Mouse (Mus musculus) lung, embryonic 16.5 days (tissue): ENCODE results near the gene Fgfr2. TPM values are rescaled to one million over a fixed set of nuclear protein-coding genes. Genes with fewer than 3 reads are reported as not detected.

Experiments
- ATAC-seq: fragments of 200-750 bp; cut with Nextera tagmentation; 2 replicates; pipeline ENCODE4 v1.8.0; 2017; ENCODE audit warnings: low read depth, mild to moderate bottlenecking, moderate library complexity
- H3K27ac ChIP-seq: fragments of 300-500 bp; sonication (generic); 2 replicates; pipeline ENCODE4 v1.5.1; 2014; ENCODE audit warnings: mild to moderate bottlenecking, control low read depth, low read length
- H3K27me3 ChIP-seq: fragments of 300-500 bp; sonication (generic); 2 replicates; pipeline ENCODE4 v1.6.1; 2014; ENCODE audit warnings: low read depth, low read length, mixed read lengths; ENCODE audit not compliant: control insufficient read depth, insufficient read depth
- H3K36me3 ChIP-seq: fragments of 300-500 bp; sonication (generic); 2 replicates; pipeline ENCODE4 v1.6.1; 2014; ENCODE audit warnings: low read length; ENCODE audit not compliant: control insufficient read depth, insufficient read depth
- H3K4me1 ChIP-seq: fragments of 300-500 bp; sonication (generic); replicated peaks from 2 replicates; pipeline ENCODE4 v1.6.1; 2014; ENCODE audit warnings: low read length, mixed read lengths; ENCODE audit not compliant: control insufficient read depth, insufficient read depth
- H3K4me2 ChIP-seq: fragments of 300-500 bp; sonication (generic); 2 replicates; pipeline ENCODE4 v1.6.1; 2014; ENCODE audit warnings: low read depth, low read length, control low read depth
- H3K4me3 ChIP-seq: fragments of 300-500 bp; sonication (generic); 2 replicates; pipeline ENCODE4 v1.5.1; 2014; ENCODE audit warnings: mild to moderate bottlenecking, low read length, control low read depth
- H3K9ac ChIP-seq: fragments of 300-500 bp; sonication (generic); 2 replicates; pipeline ENCODE4 v1.6.1; 2014; ENCODE audit warnings: low read length, control low read depth
- H3K9me3 ChIP-seq: fragments of 300-500 bp; sonication (generic); 2 replicates; pipeline ENCODE4 v1.6.1; 2016; ENCODE audit warnings: low read length; ENCODE audit not compliant: control insufficient read depth
- WGBS: fragments of 180-500 bp; shearing (Covaris S2); extraction: QIAGEN DNeasy Blood & Tissue Kit; methylation state at CpG from one replicate; pipeline ENCODE4 v1.1.7; 2014; 5-methylcytosine and 5-hydroxymethylcytosine counted together
- polyA plus RNA-seq: library from polyadenylated mRNA; unstranded; fragments of >200 nt; fragmentation: Nextera tagmentation; extraction: Ambion mirVana; gene quantifications from 2 replicates; pipeline ENCODE4 v1.2.1, GENCODE M21; 2015

Fgfr2 gene
- polyA plus RNA-seq, 1 experiment from 2014 or later, result 175 TPM

GRCm38 (mm10) chr7:131260946-131261345 lies 1862.2 kb downstream of the Fgfr2 start:
- no peaks in the 10 kb centered on the region for H3K4me1 ChIP-seq
- H3K4me2 ChIP-seq, result no peak overlapping the region
- no peak overlapping the region for H3K27ac ChIP-seq
- no peak for ATAC-seq
- H3K36me3 ChIP-seq, result no peaks in the 10 kb centered on the region
- no peak overlapping the region for H3K4me3 ChIP-seq
- no peaks in the 10 kb centered on the region for H3K27me3 ChIP-seq
- H3K9me3 ChIP-seq, result no peaks in the 10 kb centered on the region
- 56% methylated on average over 6 of the region's 6 CpGs for WGBS
- no peak overlapping the region for H3K9ac ChIP-seq

DNA sequence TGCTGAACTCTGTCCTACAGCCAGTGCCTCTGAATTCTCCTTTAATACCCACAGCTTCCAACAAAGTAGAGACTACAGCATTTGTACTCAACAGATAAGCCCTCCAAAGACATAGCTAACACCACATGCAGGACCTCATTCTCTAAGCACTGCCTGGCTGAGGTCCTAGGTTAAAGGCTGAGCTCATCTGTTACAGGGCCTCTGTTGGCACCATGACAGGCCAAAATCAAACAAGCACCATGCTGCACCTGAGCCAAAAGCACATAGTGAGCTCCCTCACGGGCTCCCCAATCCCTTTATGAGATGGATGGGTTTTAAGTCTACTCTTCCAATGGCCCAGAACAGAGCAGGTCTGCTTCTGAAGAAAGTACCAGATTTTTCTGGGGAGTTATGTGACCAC lies 1865.8 kb downstream of the Fgfr2 start:
- 24% methylated on average over 1 of the region's 1 CpGs for WGBS
- H3K4me1 ChIP-seq, result no peaks in the 10 kb centered on the region
- ATAC-seq, result no peak
- H3K9me3 ChIP-seq, result no peaks in the 10 kb centered on the region
- H3K27ac ChIP-seq, result no peak overlapping the region
- no peak overlapping the region for H3K9ac ChIP-seq
- no peaks in the 10 kb centered on the region for H3K36me3 ChIP-seq
- H3K4me2 ChIP-seq, result no peak overlapping the region
- no peak overlapping the region for H3K4me3 ChIP-seq
- no peaks in the 10 kb centered on the region for H3K27me3 ChIP-seq

DNA sequence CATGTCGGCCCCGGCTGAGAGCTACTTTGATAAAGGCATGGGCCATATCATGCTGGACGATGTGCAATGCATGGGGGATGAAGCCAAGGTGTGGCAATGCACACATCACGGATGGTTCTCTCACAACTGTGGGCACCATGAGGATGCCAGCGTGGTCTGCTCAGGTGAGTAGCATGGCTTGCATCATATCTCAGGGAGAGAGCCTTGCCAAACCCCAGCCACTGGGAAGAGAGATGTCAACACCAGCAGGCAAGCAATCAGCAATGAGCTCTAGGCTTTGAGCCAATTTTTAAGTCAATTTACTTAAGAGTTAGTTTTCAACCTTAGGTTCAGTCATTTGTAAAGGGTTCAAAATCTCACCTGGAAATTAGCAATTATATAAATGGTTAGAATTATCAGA lies 1866.3 kb downstream of the Fgfr2 start:
- Histone ChIP-seq H3K36me3 (no peaks in the 10 kb centered on the region), H3K4me1 (no peaks in the 10 kb centered on the region), H3K9me3 (no peaks in the 10 kb centered on the region), H3K4me2 (no peak overlapping the region), H3K27ac (no peak overlapping the region), H3K9ac (no peak overlapping the region), H3K4me3 (no peak overlapping the region), H3K27me3 (no peaks in the 10 kb centered on the region)
- ATAC-seq, result no peak
- WGBS, result 82% methylated on average over 5 of the region's 5 CpGs

- Histone ChIP-seq H3K27me3 (no peaks in the 10 kb centered on the region), H3K36me3 (no peaks in the 10 kb centered on the region), H3K27ac (no peak overlapping the region), H3K9me3 (no peaks in the 10 kb centered on the region), H3K4me3 (no peak overlapping the region), H3K9ac (no peak overlapping the region), H3K4me2 (no peak overlapping the region), H3K4me1 (no peaks in the 10 kb centered on the region)
- 13% methylated on average over 1 of the region's 1 CpGs for WGBS
- no peak for ATAC-seq
These were observed 1878.2 kb downstream of the Fgfr2 start for GRCm38 (mm10) chr7:131244993-131245392.

DNA sequence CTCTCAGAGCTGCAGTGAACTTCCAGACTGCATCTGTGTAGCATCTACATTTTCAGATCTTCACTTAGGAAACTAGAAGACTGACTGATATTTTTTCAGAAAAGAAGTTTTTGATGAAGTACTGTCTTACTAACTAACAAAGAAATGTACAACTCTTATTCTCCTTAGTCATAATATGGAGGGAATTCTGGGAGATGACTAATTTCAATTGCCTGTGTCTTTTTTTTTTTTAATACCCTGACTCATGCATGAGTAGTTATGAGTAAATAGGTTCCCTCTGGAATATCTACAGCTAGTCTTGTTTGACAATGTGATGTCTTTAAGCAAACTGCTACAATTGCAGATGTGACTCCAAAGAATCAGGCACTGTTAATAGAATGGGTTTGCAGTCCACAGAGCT lies 1887.1 kb downstream of the Fgfr2 start:
- Histone ChIP-seq H3K4me1 (no peaks in the 10 kb centered on the region), H3K27me3 (no peaks in the 10 kb centered on the region), H3K27ac (no peak overlapping the region), H3K9ac (no peak overlapping the region), H3K4me2 (no peak overlapping the region), H3K36me3 (no peaks in the 10 kb centered on the region), H3K9me3 (no peaks in the 10 kb centered on the region), H3K4me3 (no peak overlapping the region)
- ATAC-seq, result no peak

GRCm38 (mm10) chr7:131223086-131223485 lies 1900.1 kb downstream of the Fgfr2 start:
- Histone ChIP-seq H3K4me2 (no peak overlapping the region), H3K36me3 (no peaks in the 10 kb centered on the region), H3K27me3 (no peaks in the 10 kb centered on the region), H3K9ac (no peak overlapping the region), H3K4me1 (no peaks in the 10 kb centered on the region), H3K4me3 (no peak overlapping the region), H3K27ac (no peak overlapping the region), H3K9me3 (no peaks in the 10 kb centered on the region)
- ATAC-seq, result no peak
- 50% methylated on average over 5 of the region's 5 CpGs for WGBS

DNA sequence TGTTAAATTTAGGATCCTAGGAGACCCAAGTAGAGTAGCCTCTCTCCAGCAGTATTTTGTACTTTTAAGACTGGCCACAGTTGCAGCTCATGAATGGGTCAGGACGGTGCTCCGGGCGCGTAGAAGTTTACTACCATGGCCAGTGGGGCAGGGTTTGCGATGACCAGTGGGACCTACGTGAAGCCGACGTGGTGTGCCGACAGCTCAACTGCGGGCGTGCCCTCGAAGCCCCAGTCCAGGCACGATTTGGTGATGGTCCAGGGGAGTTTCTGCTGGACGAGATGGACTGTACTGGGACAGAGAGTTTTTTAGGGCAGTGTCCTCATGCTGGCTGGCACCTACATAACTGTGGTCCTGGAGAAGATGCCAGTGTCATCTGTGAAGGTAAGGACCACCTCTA lies 1935.2 kb downstream of the Fgfr2 start:
- 92% methylated on average over 14 of the region's 14 CpGs for WGBS
- no peaks in the 10 kb centered on the region for H3K27me3 ChIP-seq
- H3K4me1 ChIP-seq, result no peaks in the 10 kb centered on the region
- H3K9me3 ChIP-seq, result no peaks in the 10 kb centered on the region
- H3K36me3 ChIP-seq, result no peaks in the 10 kb centered on the region
- no peak for ATAC-seq
- H3K4me2 ChIP-seq, result no peak overlapping the region
- no peak overlapping the region for H3K9ac ChIP-seq
- no peak overlapping the region for H3K4me3 ChIP-seq
- no peak overlapping the region for H3K27ac ChIP-seq

- H3K4me2 ChIP-seq, result no peak overlapping the region
- no peaks in the 10 kb centered on the region for H3K9me3 ChIP-seq
- no peaks in the 10 kb centered on the region for H3K27me3 ChIP-seq
- H3K9ac ChIP-seq, result no peak overlapping the region
- H3K27ac ChIP-seq, result no peak overlapping the region
- H3K4me1 ChIP-seq, result no peaks in the 10 kb centered on the region
- no peak overlapping the region for H3K4me3 ChIP-seq
- WGBS, result 43% methylated on average over 8 of the region's 8 CpGs
- ATAC-seq, result peak; percentile 64; the same call in 1 of the 2 replicates
- no peaks in the 10 kb centered on the region for H3K36me3 ChIP-seq
These were observed 1936.1 kb downstream of the Fgfr2 start for GRCm38 (mm10) chr7:131187047-131187446.

DNA sequence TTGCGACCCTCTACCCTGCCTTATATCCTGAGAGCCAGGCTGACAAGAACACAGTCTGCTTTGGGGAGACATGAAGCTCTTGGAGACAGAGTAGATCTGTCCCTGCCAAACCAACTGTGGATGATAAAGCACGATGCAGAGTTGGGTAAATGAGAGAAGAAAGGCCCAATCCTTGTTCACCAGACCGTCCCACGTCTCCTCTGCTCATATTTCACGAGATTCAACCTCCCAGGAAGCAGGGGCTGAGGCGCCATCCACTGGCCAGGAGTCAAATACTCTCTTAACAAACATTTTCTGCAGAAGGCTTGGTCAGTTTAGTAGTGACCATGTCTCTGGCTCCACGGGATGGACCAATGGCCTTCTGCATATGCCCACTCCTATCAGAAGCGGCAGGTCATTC lies 1938.8 kb downstream of the Fgfr2 start:
- Histone ChIP-seq H3K4me2 (no peak overlapping the region), H3K9ac (no peak overlapping the region), H3K36me3 (no peaks in the 10 kb centered on the region), H3K4me1 (no peaks in the 10 kb centered on the region), H3K4me3 (no peak overlapping the region), H3K9me3 (no peaks in the 10 kb centered on the region), H3K27me3 (no peaks in the 10 kb centered on the region), H3K27ac (no peak overlapping the region)
- 58% methylated on average over 8 of the region's 8 CpGs for WGBS
- no peak for ATAC-seq

- Histone ChIP-seq H3K36me3 (no peaks in the 10 kb centered on the region), H3K9ac (no peak overlapping the region), H3K27ac (no peak overlapping the region), H3K4me3 (no peak overlapping the region), H3K9me3 (no peaks in the 10 kb centered on the region), H3K4me1 (no peaks in the 10 kb centered on the region), H3K27me3 (no peaks in the 10 kb centered on the region), H3K4me2 (no peak overlapping the region)
- ATAC-seq, result no peak
- 30% methylated on average over 4 of the region's 4 CpGs for WGBS
These were observed 1940.5 kb downstream of the Fgfr2 start for GRCm38 (mm10) chr7:131182685-131183084.
